Mouse (Mus musculus): ENCODE data around the gene Tma7. TPM values are rescaled to one million over a fixed set of nuclear protein-coding genes. Genes with fewer than 3 reads are reported as not detected.

Gene Tma7
- polyA plus RNA-seq, 1 experiment from 2014 or later = 522 TPM

- no peaks in the 10 kb centered on the region for H3K36me3 ChIP-seq
- H3K27me3 ChIP-seq (replicated peaks) = peaks cover 17% of the 10 kb centered on the region
- H3K27ac ChIP-seq = peak within 1 kb of the TSS; percentile 14; the same call in 1 of the 2 replicates
- peak; percentile 80 for ATAC-seq
- no peaks in the 10 kb centered on the region for H3K9me3 ChIP-seq (replicated peaks)
- peak within 1 kb of the TSS; percentile 70 for H3K9ac ChIP-seq
- H3K4me3 ChIP-seq = peak within 1 kb of the TSS; percentile 65
- H3K4me2 ChIP-seq = peak within 1 kb of the TSS; percentile 89
- peaks cover 31% of the 10 kb centered on the region for H3K4me1 ChIP-seq
- under 1% methylated on average over 34 of the region's 40 CpGs for WGBS (ENCODE audit: insufficient replicate concordance)
These were observed 44.1 kb downstream of the Tma7 start, which contains the start of gene Shisa5 for GRCm38 (mm10) chr9:109038086-109038895. TSS of gene Shisa5 (plus strand) at chr9:109038565.

- H3K9me3 ChIP-seq (replicated peaks) = no peaks in the 10 kb centered on the region
- WGBS (ENCODE audit: insufficient replicate concordance) = 51% methylated on average over 6 of the region's 6 CpGs
- H3K27me3 ChIP-seq (replicated peaks) = no peaks in the 10 kb centered on the region
- no peaks in the 10 kb centered on the region for H3K36me3 ChIP-seq
- H3K27ac ChIP-seq = no peak overlapping the region
- peaks cover 13% of the 10 kb centered on the region for H3K4me1 ChIP-seq
- H3K4me3 ChIP-seq = no peak overlapping the region
- H3K4me2 ChIP-seq = no peak overlapping the region
- ATAC-seq = peak; percentile 70; the same call in 1 of the 2 replicates
- no peak overlapping the region for H3K9ac ChIP-seq
These were observed 50.0 kb downstream of the Tma7 start for GRCm38 (mm10) chr9:109032435-109032834.

DNA sequence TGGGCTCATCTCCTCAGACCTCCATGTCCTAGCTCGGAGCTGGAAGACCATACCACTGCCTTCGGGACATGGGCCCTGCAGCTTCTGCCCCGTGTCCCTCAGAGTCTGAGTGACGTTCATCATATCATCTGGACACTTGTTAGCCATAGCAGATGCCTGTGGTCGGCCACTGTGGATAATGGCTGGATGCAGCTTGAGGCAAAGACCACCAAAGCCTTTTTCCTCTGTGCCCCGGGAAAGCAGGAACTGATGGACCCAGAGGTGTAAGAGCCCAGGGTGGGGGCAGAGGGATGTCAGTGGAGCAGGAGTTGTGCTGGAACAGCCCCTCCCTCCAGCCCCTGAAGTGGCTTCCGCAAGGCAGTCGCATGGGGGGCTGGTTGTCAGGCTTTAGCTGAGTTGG lies 50.7 kb downstream of the Tma7 start:
- no peak for ATAC-seq
- Histone ChIP-seq H3K4me2 (no peak overlapping the region), H3K27me3 (replicated peaks) (no peaks in the 10 kb centered on the region), H3K27ac (no peak overlapping the region), H3K9me3 (replicated peaks) (no peaks in the 10 kb centered on the region), H3K9ac (no peak overlapping the region), H3K36me3 (no peaks in the 10 kb centered on the region), H3K4me1 (peaks cover 13% of the 10 kb centered on the region), H3K4me3 (no peak overlapping the region)
- WGBS (ENCODE audit: insufficient replicate concordance) = 75% methylated on average over 8 of the region's 8 CpGs

DNA sequence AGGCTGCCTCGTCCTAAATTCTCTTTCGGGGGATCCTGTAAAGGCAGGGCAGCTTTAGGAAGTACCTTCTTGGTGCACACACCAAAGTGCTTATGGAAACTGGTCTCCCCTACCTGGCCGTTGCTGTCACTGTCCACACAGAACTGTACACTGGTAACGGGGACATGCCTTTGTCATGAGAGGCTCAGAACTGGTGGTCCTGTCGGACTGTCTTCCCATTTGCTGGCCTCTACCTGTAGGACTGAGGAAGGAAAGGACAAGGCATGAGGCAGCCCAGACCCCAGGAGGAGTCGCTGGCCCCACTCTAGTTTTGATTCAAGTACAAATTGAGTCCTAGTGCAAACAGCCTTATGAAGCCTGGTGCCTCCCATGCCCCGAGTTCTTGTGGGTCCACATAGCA lies 51.4 kb downstream of the Tma7 start:
- no peak overlapping the region for H3K9ac ChIP-seq
- H3K9me3 ChIP-seq (replicated peaks) = no peaks in the 10 kb centered on the region
- no peak for ATAC-seq
- H3K36me3 ChIP-seq = no peaks in the 10 kb centered on the region
- 83% methylated on average over 7 of the region's 7 CpGs for WGBS (ENCODE audit: insufficient replicate concordance)
- H3K27me3 ChIP-seq (replicated peaks) = no peaks in the 10 kb centered on the region
- no peak overlapping the region for H3K4me2 ChIP-seq
- no peak overlapping the region for H3K4me3 ChIP-seq
- no peak overlapping the region for H3K27ac ChIP-seq
- peaks cover 13% of the 10 kb centered on the region for H3K4me1 ChIP-seq

- no peaks in the 10 kb centered on the region for H3K27me3 ChIP-seq (replicated peaks)
- no peak overlapping the region for H3K4me2 ChIP-seq
- peaks cover 13% of the 10 kb centered on the region for H3K4me1 ChIP-seq
- H3K9ac ChIP-seq = no peak overlapping the region
- no peaks in the 10 kb centered on the region for H3K36me3 ChIP-seq
- no peak for ATAC-seq
- H3K9me3 ChIP-seq (replicated peaks) = no peaks in the 10 kb centered on the region
- H3K4me3 ChIP-seq = no peak overlapping the region
- 49% methylated on average over 3 of the region's 3 CpGs for WGBS (ENCODE audit: insufficient replicate concordance)
- H3K27ac ChIP-seq = no peak overlapping the region
These were observed 52.1 kb downstream of the Tma7 start for GRCm38 (mm10) chr9:109030312-109030711.

DNA sequence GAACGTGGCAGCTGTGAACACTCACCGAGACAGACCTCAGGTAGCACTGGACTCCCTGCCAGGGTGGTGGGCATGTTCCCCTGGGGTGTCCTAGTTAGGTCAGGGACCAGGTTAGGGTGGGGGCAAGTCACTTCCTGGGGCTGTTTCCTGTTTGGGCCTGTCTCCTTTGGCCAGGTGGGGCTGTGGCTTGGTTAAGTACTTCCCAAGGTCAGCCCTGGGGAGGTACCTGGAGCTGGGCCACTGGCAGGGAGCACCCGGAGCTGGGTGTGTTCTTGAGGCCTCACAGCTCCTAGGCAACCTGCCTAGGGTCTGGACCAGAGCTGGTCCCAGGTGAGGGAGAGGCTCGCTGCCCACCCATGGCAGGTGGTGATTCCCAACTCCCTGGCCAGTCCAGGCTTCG lies 53.5 kb downstream of the Tma7 start:
- no peaks in the 10 kb centered on the region for H3K9me3 ChIP-seq (replicated peaks)
- WGBS (ENCODE audit: insufficient replicate concordance) = 64% methylated on average over 5 of the region's 5 CpGs
- peaks cover 13% of the 10 kb centered on the region for H3K4me1 ChIP-seq
- H3K27me3 ChIP-seq (replicated peaks) = no peaks in the 10 kb centered on the region
- no peak overlapping the region for H3K4me3 ChIP-seq
- no peak overlapping the region for H3K27ac ChIP-seq
- no peak overlapping the region for H3K9ac ChIP-seq
- no peak for ATAC-seq
- no peaks in the 10 kb centered on the region for H3K36me3 ChIP-seq
- H3K4me2 ChIP-seq = no peak overlapping the region

DNA sequence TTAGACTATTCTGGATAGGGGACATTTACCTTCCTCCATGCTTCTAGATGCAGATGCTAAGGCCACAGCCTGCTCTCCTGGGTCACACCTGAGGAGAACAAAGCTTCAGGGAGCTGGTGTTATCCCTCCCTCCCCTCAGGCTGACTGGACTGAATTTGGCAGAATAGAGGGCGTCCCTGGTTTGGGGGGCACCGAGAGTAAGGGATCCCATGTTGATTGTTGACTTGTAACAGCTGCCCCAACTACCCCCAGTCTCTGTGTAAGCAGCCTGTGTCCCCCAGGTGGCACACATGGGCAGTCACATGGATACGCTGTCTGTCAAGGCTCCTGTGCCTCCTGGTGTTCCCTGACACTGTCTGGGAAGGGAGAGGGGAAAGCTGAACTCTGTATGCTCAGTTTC lies 54.0 kb downstream of the Tma7 start:
- H3K4me3 ChIP-seq = no peak overlapping the region
- peaks cover 13% of the 10 kb centered on the region for H3K4me1 ChIP-seq
- ATAC-seq = no peak
- H3K27me3 ChIP-seq (replicated peaks) = no peaks in the 10 kb centered on the region
- H3K4me2 ChIP-seq = no peak overlapping the region
- H3K36me3 ChIP-seq = no peaks in the 10 kb centered on the region
- 76% methylated on average over 3 of the region's 3 CpGs for WGBS (ENCODE audit: insufficient replicate concordance)
- no peaks in the 10 kb centered on the region for H3K9me3 ChIP-seq (replicated peaks)
- H3K27ac ChIP-seq = no peak overlapping the region
- H3K9ac ChIP-seq = no peak overlapping the region

DNA sequence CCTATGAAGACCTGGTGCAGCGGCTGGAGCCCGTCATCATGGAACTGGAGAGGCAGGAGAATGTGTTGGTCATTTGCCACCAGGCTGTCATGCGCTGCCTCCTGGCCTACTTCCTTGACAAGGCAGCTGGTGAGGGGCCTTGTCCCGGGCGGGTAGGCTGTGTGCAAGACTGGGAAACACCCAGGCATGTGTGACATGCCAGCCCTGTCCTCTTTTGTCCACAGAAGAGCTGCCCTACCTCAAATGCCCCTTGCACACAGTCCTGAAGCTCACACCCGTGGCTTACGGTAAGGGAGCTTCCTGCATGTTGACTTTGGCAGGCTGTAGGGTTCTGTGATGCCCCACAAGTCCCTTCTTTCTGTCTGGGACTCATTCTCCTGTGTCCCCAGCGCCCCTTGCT lies 54.9 kb downstream of the Tma7 start:
- Histone ChIP-seq H3K27ac (no peak overlapping the region), H3K4me3 (no peak overlapping the region), H3K9ac (no peak overlapping the region), H3K36me3 (no peaks in the 10 kb centered on the region), H3K27me3 (replicated peaks) (no peaks in the 10 kb centered on the region), H3K9me3 (replicated peaks) (no peaks in the 10 kb centered on the region), H3K4me1 (peaks cover 10% of the 10 kb centered on the region), H3K4me2 (no peak overlapping the region)
- no peak for ATAC-seq
- WGBS (ENCODE audit: insufficient replicate concordance) = 70% methylated on average over 8 of the region's 8 CpGs

Other genes with a start within 250 kb of the Tma7 start
- 6.9 and 9.0 TPM in 2 replicates for gene Slc26a6, start 229.3 kb downstream of the Tma7 start, polyA plus RNA-seq (2016; fragmentation: Nextera tagmentation; extraction: Ambion mirVana)
- not detected in 2 replicates for gene Tmem89, start 168.0 kb downstream of the Tma7 start, polyA plus RNA-seq (2016; fragmentation: Nextera tagmentation; extraction: Ambion mirVana)
- 384 and 405 TPM in 2 replicates for gene Uqcrc1, start 146.0 kb downstream of the Tma7 start, polyA plus RNA-seq (2016; fragmentation: Nextera tagmentation; extraction: Ambion mirVana)
- gene Col7a1, start 129.0 kb downstream of the Tma7 start, polyA plus RNA-seq (2016; fragmentation: Nextera tagmentation; extraction: Ambion mirVana) = 0.31 and 0.68 TPM in 2 replicates
- 0.11 TPM in 1 of 2 replicates, not detected in the other for gene Ucn2, start 96.6 kb downstream of the Tma7 start, polyA plus RNA-seq (2016; fragmentation: Nextera tagmentation; extraction: Ambion mirVana)
- gene Pfkfb4, start 90.8 kb downstream of the Tma7 start, polyA plus RNA-seq (2016; fragmentation: Nextera tagmentation; extraction: Ambion mirVana) = 3.4 and 4.4 TPM in 2 replicates
- 19.0 and 21.5 TPM in 2 replicates for gene Shisa5, start 44.0 kb downstream of the Tma7 start, polyA plus RNA-seq (2016; fragmentation: Nextera tagmentation; extraction: Ambion mirVana)
- 8.8 and 9.1 TPM in 2 replicates for gene Trex1, start 22.9 kb downstream of the Tma7 start, polyA plus RNA-seq (2016; fragmentation: Nextera tagmentation; extraction: Ambion mirVana)
- 18.6 and 19.4 TPM in 2 replicates for gene Atrip, start 8.5 kb downstream of the Tma7 start, polyA plus RNA-seq (2016; fragmentation: Nextera tagmentation; extraction: Ambion mirVana)
- gene Ccdc51, start 94 bp downstream of the Tma7 start, polyA plus RNA-seq (2016; fragmentation: Nextera tagmentation; extraction: Ambion mirVana) = 14.5 and 15.3 TPM in 2 replicates
- gene Plxnb1, start 12.8 kb upstream of the Tma7 start, polyA plus RNA-seq (2016; fragmentation: Nextera tagmentation; extraction: Ambion mirVana) = 4.9 TPM in 2 replicates
- not detected in 2 replicates for gene Fbxw21, start 79.5 kb upstream of the Tma7 start, polyA plus RNA-seq (2016; fragmentation: Nextera tagmentation; extraction: Ambion mirVana)
- gene Fbxw13, start 113.4 kb upstream of the Tma7 start, polyA plus RNA-seq (2016; fragmentation: Nextera tagmentation; extraction: Ambion mirVana) = not detected in 2 replicates
- gene Fbxw20, start 152.2 kb upstream of the Tma7 start, polyA plus RNA-seq (2016; fragmentation: Nextera tagmentation; extraction: Ambion mirVana) = not detected in 2 replicates
- gene Fbxw14, start 205.1 kb upstream of the Tma7 start, polyA plus RNA-seq (2016; fragmentation: Nextera tagmentation; extraction: Ambion mirVana) = 0.33 TPM in 1 of 2 replicates, not detected in the other